Mouse (Mus musculus): ENCODE measurements at regions not wholly inside any gene's neighbourhood (a gene's known extent, or its start where the extent isn't known, plus 50 kb on each side); places are given as distances from the start of the nearest gene placed in this dataset.
A peak's percentile ranks its signal among the peaks of the same experiment; 100 is the strongest.

- no peak for ATAC-seq (ENCODE audit: low read depth)
Measured at GRCm38 (mm10) chr4:142353526-142353925, 114.3 kb upstream of the Kazn start.

GRCm38 (mm10) chr4:142351831-142352230 is 112.6 kb upstream of the Kazn start:
- H3K36me3 ChIP-seq (ENCODE audit: control insufficient read depth, insufficient read depth, low read length), result no peaks in the 10 kb centered on the region
- H3K27me3 ChIP-seq (ENCODE audit: control insufficient read depth, insufficient read depth, low read length), result no peaks in the 10 kb centered on the region
- H3K27ac ChIP-seq (ENCODE audit: low read depth, low read length), result no peak overlapping the region
- 0 out of 2 replicates have a peak, but pooled peaks cover 2% of the 10 kb centered on the region for H3K4me1 ChIP-seq (ENCODE audit: control insufficient read depth, insufficient read depth, low read length)
- no peak overlapping the region for H3K4me2 ChIP-seq (ENCODE audit: low read depth, low read length)
- 89% methylated on average over 3 of the region's 3 CpGs for WGBS
- no peaks in the 10 kb centered on the region for H3K9me3 ChIP-seq (ENCODE audit: control insufficient read depth, low read length)
- ATAC-seq (ENCODE audit: low read depth), result no peak
- no peak overlapping the region for H3K4me3 ChIP-seq (ENCODE audit: low read depth, low read length)
- H3K9ac ChIP-seq (replicated peaks; ENCODE audit: low read depth, low read length), result no peak overlapping the region

More at GRCm38 (mm10) chr4:142353526-142353925, 114.3 kb upstream of the Kazn start:
- WGBS, result 80% methylated on average over 7 of the region's 7 CpGs
- Histone ChIP-seq H3K4me3 (ENCODE audit: low read depth, low read length) (no peak overlapping the region), H3K27ac (ENCODE audit: low read depth, low read length) (no peak overlapping the region), H3K9me3 (ENCODE audit: control insufficient read depth, low read length) (no peaks in the 10 kb centered on the region), H3K4me2 (ENCODE audit: low read depth, low read length) (no peak overlapping the region), H3K4me1 (ENCODE audit: control insufficient read depth, insufficient read depth, low read length) (0 out of 2 replicates have a peak, but pooled peaks cover 2% of the 10 kb centered on the region), H3K27me3 (ENCODE audit: control insufficient read depth, insufficient read depth, low read length) (no peaks in the 10 kb centered on the region), H3K9ac (replicated peaks; ENCODE audit: low read depth, low read length) (no peak overlapping the region), H3K36me3 (ENCODE audit: control insufficient read depth, insufficient read depth, low read length) (no peaks in the 10 kb centered on the region)

GRCm38 (mm10) chr4:142350986-142351385 is 111.8 kb upstream of the Kazn start:
- Histone ChIP-seq H3K27me3 (ENCODE audit: control insufficient read depth, insufficient read depth, low read length) (no peaks in the 10 kb centered on the region), H3K27ac (ENCODE audit: low read depth, low read length) (no peak overlapping the region), H3K4me1 (ENCODE audit: control insufficient read depth, insufficient read depth, low read length) (0 out of 2 replicates have a peak, but pooled peaks cover 2% of the 10 kb centered on the region), H3K9me3 (ENCODE audit: control insufficient read depth, low read length) (no peaks in the 10 kb centered on the region), H3K9ac (replicated peaks; ENCODE audit: low read depth, low read length) (no peak overlapping the region), H3K4me3 (ENCODE audit: low read depth, low read length) (no peak overlapping the region), H3K36me3 (ENCODE audit: control insufficient read depth, insufficient read depth, low read length) (no peaks in the 10 kb centered on the region), H3K4me2 (ENCODE audit: low read depth, low read length) (no peak overlapping the region)
- ATAC-seq (ENCODE audit: low read depth), result no peak
- WGBS, result 93% methylated on average over 8 of the region's 8 CpGs

- 48% methylated on average over 6 of the region's 6 CpGs for WGBS
Measured at GRCm38 (mm10) chr4:142348910-142349309, 109.7 kb upstream of the Kazn start.

DNA sequence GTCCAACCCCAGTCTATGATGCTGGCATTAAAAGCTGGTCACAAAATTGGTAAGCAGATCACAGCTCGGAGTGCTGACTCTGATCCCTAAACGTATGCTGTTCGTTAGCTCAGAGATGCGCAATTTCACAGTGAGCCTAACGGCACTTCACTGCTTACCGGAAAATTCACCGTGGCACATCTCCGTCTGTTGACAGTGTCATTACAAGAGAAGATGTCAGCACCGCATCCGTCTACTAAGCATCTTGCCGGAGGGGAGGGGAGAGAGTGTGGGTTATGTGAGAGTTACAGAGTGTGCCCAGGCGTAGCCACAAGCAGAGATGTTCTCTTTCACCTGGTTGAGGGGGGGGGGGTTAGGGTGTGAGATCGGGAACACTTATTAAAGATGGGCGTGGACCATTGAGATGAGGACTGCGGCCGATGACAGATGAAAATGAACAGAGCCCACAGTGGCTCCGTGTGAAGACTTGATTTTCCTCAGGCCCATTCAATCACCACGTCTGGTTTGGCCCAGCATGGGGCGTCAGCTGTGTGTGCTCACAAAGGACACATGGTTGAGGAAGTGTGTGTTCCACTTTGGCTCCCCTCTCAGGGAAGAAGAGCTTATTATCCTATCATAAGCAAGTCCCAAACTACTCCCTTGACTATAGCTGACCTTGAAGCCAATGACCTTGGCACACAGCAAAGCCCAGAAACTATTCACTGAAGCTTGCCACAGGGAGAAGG is 103.4 kb upstream of the Kazn start:
- Histone ChIP-seq H3K27ac (ENCODE audit: low read depth, low read length) (no peak overlapping the region), H3K4me3 (ENCODE audit: low read depth, low read length) (no peak overlapping the region), H3K9me3 (ENCODE audit: control insufficient read depth, low read length) (no peaks in the 10 kb centered on the region), H3K4me2 (ENCODE audit: low read depth, low read length) (no peak overlapping the region), H3K9ac (replicated peaks; ENCODE audit: low read depth, low read length) (no peak overlapping the region), H3K36me3 (ENCODE audit: control insufficient read depth, insufficient read depth, low read length) (no peaks in the 10 kb centered on the region), H3K4me1 (ENCODE audit: control insufficient read depth, insufficient read depth, low read length) (peaks cover 15% of the 10 kb centered on the region; the same call in 1 of the 2 replicates), H3K27me3 (ENCODE audit: control insufficient read depth, insufficient read depth, low read length) (no peaks in the 10 kb centered on the region)
- 49% methylated on average over 19 of the region's 19 CpGs for WGBS
- ATAC-seq (ENCODE audit: low read depth), result peak; percentile 41

More at GRCm38 (mm10) chr4:142348910-142349309, 109.7 kb upstream of the Kazn start:
- no peaks in the 10 kb centered on the region for H3K36me3 ChIP-seq (ENCODE audit: control insufficient read depth, insufficient read depth, low read length)
- no peak overlapping the region for H3K4me3 ChIP-seq (ENCODE audit: low read depth, low read length)
- no peaks in the 10 kb centered on the region for H3K27me3 ChIP-seq (ENCODE audit: control insufficient read depth, insufficient read depth, low read length)
- H3K4me1 ChIP-seq (ENCODE audit: control insufficient read depth, insufficient read depth, low read length), result 0 out of 2 replicates have a peak, but pooled peaks cover 2% of the 10 kb centered on the region
- no peak for ATAC-seq (ENCODE audit: low read depth)
- H3K9me3 ChIP-seq (ENCODE audit: control insufficient read depth, low read length), result no peaks in the 10 kb centered on the region
- H3K4me2 ChIP-seq (ENCODE audit: low read depth, low read length), result no peak overlapping the region
- no peak overlapping the region for H3K27ac ChIP-seq (ENCODE audit: low read depth, low read length)
- H3K9ac ChIP-seq (replicated peaks; ENCODE audit: low read depth, low read length), result no peak overlapping the region

GRCm38 (mm10) chr4:142341305-142341704 is 102.1 kb upstream of the Kazn start:
- Histone ChIP-seq H3K4me1 (ENCODE audit: control insufficient read depth, insufficient read depth, low read length) (peaks cover 15% of the 10 kb centered on the region; the same call in 1 of the 2 replicates), H3K4me3 (ENCODE audit: low read depth, low read length) (no peak overlapping the region), H3K36me3 (ENCODE audit: control insufficient read depth, insufficient read depth, low read length) (no peaks in the 10 kb centered on the region), H3K27ac (ENCODE audit: low read depth, low read length) (no peak overlapping the region), H3K4me2 (ENCODE audit: low read depth, low read length) (no peak overlapping the region), H3K9me3 (ENCODE audit: control insufficient read depth, low read length) (no peaks in the 10 kb centered on the region), H3K9ac (replicated peaks; ENCODE audit: low read depth, low read length) (no peak overlapping the region), H3K27me3 (ENCODE audit: control insufficient read depth, insufficient read depth, low read length) (no peaks in the 10 kb centered on the region)
- 55% methylated on average over 4 of the region's 4 CpGs for WGBS
- ATAC-seq (ENCODE audit: low read depth), result peak; percentile 7; the same call in 1 of the 2 replicates

- Histone ChIP-seq H3K36me3 (ENCODE audit: control insufficient read depth, insufficient read depth, low read length) (no peaks in the 10 kb centered on the region), H3K27me3 (ENCODE audit: control insufficient read depth, insufficient read depth, low read length) (no peaks in the 10 kb centered on the region), H3K27ac (ENCODE audit: low read depth, low read length) (peak overlapping the region; percentile 22; the same call in 1 of the 2 replicates), H3K4me3 (ENCODE audit: low read depth, low read length) (no peak overlapping the region), H3K4me2 (ENCODE audit: low read depth, low read length) (no peak overlapping the region), H3K9ac (replicated peaks; ENCODE audit: low read depth, low read length) (no peak overlapping the region), H3K4me1 (ENCODE audit: control insufficient read depth, insufficient read depth, low read length) (peaks cover 15% of the 10 kb centered on the region; the same call in 1 of the 2 replicates), H3K9me3 (ENCODE audit: control insufficient read depth, low read length) (no peaks in the 10 kb centered on the region)
- ATAC-seq (ENCODE audit: low read depth), result peak; percentile 22; the same call in 1 of the 2 replicates
- 7% methylated on average over 3 of the region's 3 CpGs for WGBS
Measured at GRCm38 (mm10) chr4:142340057-142340456, 100.9 kb upstream of the Kazn start.

DNA sequence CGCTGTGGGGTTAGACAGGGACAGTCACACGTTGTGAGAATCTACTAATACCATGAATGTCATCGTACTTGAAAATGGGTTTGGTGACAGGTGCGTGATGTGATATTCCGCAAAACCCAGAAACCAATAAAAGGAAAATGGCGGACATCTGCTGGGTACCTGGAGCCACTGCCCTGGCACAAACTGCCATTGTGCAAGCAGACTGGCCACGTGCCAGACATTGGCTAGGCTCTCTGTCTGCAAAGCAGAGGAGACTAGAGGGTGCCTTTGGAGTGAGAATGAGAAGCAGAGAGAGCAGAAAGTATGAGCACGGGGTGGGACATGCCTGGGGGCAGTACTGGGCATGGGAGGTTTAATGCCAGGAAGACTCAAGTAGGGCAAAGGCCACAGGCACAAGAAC is 98.5 kb upstream of the Kazn start:
- no peaks in the 10 kb centered on the region for H3K27me3 ChIP-seq (ENCODE audit: control insufficient read depth, insufficient read depth, low read length)
- ATAC-seq (ENCODE audit: low read depth), result no peak
- no peak overlapping the region for H3K4me3 ChIP-seq (ENCODE audit: low read depth, low read length)
- H3K4me2 ChIP-seq (ENCODE audit: low read depth, low read length), result no peak overlapping the region
- H3K36me3 ChIP-seq (ENCODE audit: control insufficient read depth, insufficient read depth, low read length), result no peaks in the 10 kb centered on the region
- H3K27ac ChIP-seq (ENCODE audit: low read depth, low read length), result no peak overlapping the region; the same call in 1 of the 2 replicates
- H3K9me3 ChIP-seq (ENCODE audit: control insufficient read depth, low read length), result no peaks in the 10 kb centered on the region
- no peak overlapping the region for H3K9ac ChIP-seq (replicated peaks; ENCODE audit: low read depth, low read length)
- peaks cover 15% of the 10 kb centered on the region; the same call in 1 of the 2 replicates for H3K4me1 ChIP-seq (ENCODE audit: control insufficient read depth, insufficient read depth, low read length)
- 70% methylated on average over 8 of the region's 8 CpGs for WGBS

- Histone ChIP-seq H3K4me2 (ENCODE audit: low read depth, low read length) (no peak overlapping the region), H3K27ac (ENCODE audit: low read depth, low read length) (no peak overlapping the region), H3K36me3 (ENCODE audit: control insufficient read depth, insufficient read depth, low read length) (no peaks in the 10 kb centered on the region), H3K4me1 (ENCODE audit: control insufficient read depth, insufficient read depth, low read length) (peaks cover 15% of the 10 kb centered on the region; the same call in 1 of the 2 replicates), H3K9ac (replicated peaks; ENCODE audit: low read depth, low read length) (no peak overlapping the region), H3K4me3 (ENCODE audit: low read depth, low read length) (no peak overlapping the region), H3K27me3 (ENCODE audit: control insufficient read depth, insufficient read depth, low read length) (no peaks in the 10 kb centered on the region), H3K9me3 (ENCODE audit: control insufficient read depth, low read length) (no peaks in the 10 kb centered on the region)
- whole genome bisulfite sequencing, result 54% methylated on average over 2 of the region's 2 CpGs
- ATAC-seq (ENCODE audit: low read depth), result peak; percentile 25; the same call in 1 of the 2 replicates
Measured at GRCm38 (mm10) chr4:142336943-142337342, 97.7 kb upstream of the Kazn start.
